Mouse (Mus musculus) neural tube, embryonic 12.5 days (tissue): ENCODE results near the gene Sh3rf3. TPM values are rescaled to one million over a fixed set of nuclear protein-coding genes. Genes with fewer than 3 reads are reported as not detected.

Experiments
- ATAC-seq: fragments of 200-750 bp; cut with Nextera tagmentation; 2 replicates; pipeline ENCODE4 v1.8.0; 2017; ENCODE audit warnings: low read depth, mild to moderate bottlenecking, moderate TSS enrichment, moderate library complexity; ENCODE audit not compliant: low FRiP score
- H3K27ac ChIP-seq: fragments of 300-500 bp; sonication (generic); 2 replicates; pipeline ENCODE4 v1.5.1; 2016
- H3K27me3 ChIP-seq: fragments of 300-500 bp; sonication (generic); replicated peaks from 2 replicates; pipeline ENCODE4 v1.6.1; 2016; ENCODE audit warnings: mild to moderate bottlenecking
- H3K36me3 ChIP-seq: fragments of 300-500 bp; sonication (generic); 2 replicates; pipeline ENCODE4 v1.6.1; 2016; ENCODE audit warnings: mild to moderate bottlenecking
- H3K4me1 ChIP-seq: fragments of 300-500 bp; sonication (generic); 2 replicates; pipeline ENCODE4 v1.6.1; 2016
- H3K4me2 ChIP-seq: fragments of 300-500 bp; sonication (generic); replicated peaks from 2 replicates; pipeline ENCODE4 v1.6.1; 2016; ENCODE audit warnings: mild to moderate bottlenecking
- H3K4me3 ChIP-seq: fragments of 300-500 bp; sonication (generic); 2 replicates; pipeline ENCODE4 v1.5.1; 2016
- H3K9ac ChIP-seq: fragments of 300-500 bp; sonication (generic); 2 replicates; pipeline ENCODE4 v1.6.1; 2016; ENCODE audit warnings: mild to moderate bottlenecking
- H3K9me3 ChIP-seq: fragments of 300-500 bp; sonication (generic); 2 replicates; pipeline ENCODE4 v1.6.1; 2016; ENCODE audit warnings: mild to moderate bottlenecking
- WGBS: fragments of 180-500 bp; shearing (Covaris S2); methylation state at CpG from one replicate; pipeline ENCODE4 v1.1.7; 2016; 5-methylcytosine and 5-hydroxymethylcytosine counted together
- polyA plus RNA-seq: library from polyadenylated mRNA; unstranded; fragments of >200 nt; fragmentation: Nextera tagmentation; extraction: Ambion mirVana; gene quantifications from 2 replicates; pipeline ENCODE4 v1.2.1, GENCODE M21; 2016

Sh3rf3 gene
- polyA plus RNA-seq, 1 experiment from 2014 or later: 6.3 TPM

- no peaks in the 10 kb centered on the region for H3K4me1 ChIP-seq
- no peak overlapping the region for H3K9ac ChIP-seq
- H3K27ac ChIP-seq: no peak overlapping the region
- H3K27me3 ChIP-seq: no peaks in the 10 kb centered on the region
- H3K4me3 ChIP-seq: no peak overlapping the region
- ATAC-seq: no peak
- no peaks in the 10 kb centered on the region for H3K9me3 ChIP-seq
- no peak overlapping the region for H3K4me2 ChIP-seq
- 58% methylated on average over 16 of the region's 16 CpGs for WGBS
- no peaks in the 10 kb centered on the region for H3K36me3 ChIP-seq
Observed at GRCm38 (mm10) chr10:58890671-58891439, 77.7 kb downstream of the Sh3rf3 start.

GRCm38 (mm10) chr10:58895431-58895830 is 82.3 kb downstream of the Sh3rf3 start:
- H3K27ac ChIP-seq: no peak overlapping the region
- ATAC-seq: no peak
- no peaks in the 10 kb centered on the region for H3K4me1 ChIP-seq
- H3K4me3 ChIP-seq: no peak overlapping the region
- no peak overlapping the region for H3K4me2 ChIP-seq
- 93% methylated on average over 5 of the region's 5 CpGs for WGBS
- H3K9me3 ChIP-seq: no peaks in the 10 kb centered on the region
- H3K27me3 ChIP-seq: no peaks in the 10 kb centered on the region
- H3K9ac ChIP-seq: no peak overlapping the region
- no peaks in the 10 kb centered on the region for H3K36me3 ChIP-seq

GRCm38 (mm10) chr10:58897009-58897543 is 83.9 kb downstream of the Sh3rf3 start:
- no peaks in the 10 kb centered on the region for H3K9me3 ChIP-seq
- no peaks in the 10 kb centered on the region for H3K36me3 ChIP-seq
- ATAC-seq: no peak
- no peaks in the 10 kb centered on the region for H3K27me3 ChIP-seq
- H3K27ac ChIP-seq: no peak overlapping the region
- H3K4me2 ChIP-seq: no peak overlapping the region
- no peak overlapping the region for H3K4me3 ChIP-seq
- 64% methylated on average over 3 of the region's 3 CpGs for WGBS
- no peak overlapping the region for H3K9ac ChIP-seq
- no peaks in the 10 kb centered on the region for H3K4me1 ChIP-seq

GRCm38 (mm10) chr10:58905253-58905652 is 92.1 kb downstream of the Sh3rf3 start:
- Histone ChIP-seq H3K9me3 (no peaks in the 10 kb centered on the region), H3K4me1 (no peaks in the 10 kb centered on the region), H3K27ac (no peak overlapping the region), H3K4me2 (no peak overlapping the region), H3K27me3 (no peaks in the 10 kb centered on the region), H3K4me3 (no peak overlapping the region), H3K9ac (no peak overlapping the region), H3K36me3 (no peaks in the 10 kb centered on the region)
- 37% methylated on average over 6 of the region's 6 CpGs for WGBS
- no peak for ATAC-seq

- Histone ChIP-seq H3K4me1 (no peaks in the 10 kb centered on the region), H3K27me3 (no peaks in the 10 kb centered on the region), H3K36me3 (no peaks in the 10 kb centered on the region), H3K9ac (no peak overlapping the region), H3K9me3 (no peaks in the 10 kb centered on the region), H3K4me3 (no peak overlapping the region), H3K4me2 (no peak overlapping the region), H3K27ac (no peak overlapping the region)
- ATAC-seq: no peak
- WGBS: 66% methylated on average over 5 of the region's 5 CpGs
Observed at GRCm38 (mm10) chr10:58907001-58907443, 93.9 kb downstream of the Sh3rf3 start.

- no peak overlapping the region for H3K4me3 ChIP-seq
Observed at GRCm38 (mm10) chr10:58908451-58908850, 95.3 kb downstream of the Sh3rf3 start.

GRCm38 (mm10) chr10:58915301-58916245 is 102.4 kb downstream of the Sh3rf3 start:
- no peak overlapping the region for H3K4me2 ChIP-seq
- no peak overlapping the region for H3K27ac ChIP-seq
- H3K9me3 ChIP-seq: 0 out of 2 replicates have a peak, but pooled peaks cover 5% of the 10 kb centered on the region
- H3K4me3 ChIP-seq: no peak overlapping the region
- ATAC-seq: no peak
- WGBS: 89% methylated on average over 8 of the region's 8 CpGs
- H3K4me1 ChIP-seq: no peaks in the 10 kb centered on the region
- no peaks in the 10 kb centered on the region for H3K36me3 ChIP-seq
- H3K9ac ChIP-seq: no peak overlapping the region
- no peaks in the 10 kb centered on the region for H3K27me3 ChIP-seq

More at GRCm38 (mm10) chr10:58908451-58908850, 95.3 kb downstream of the Sh3rf3 start:
- no peak overlapping the region for H3K9ac ChIP-seq
- no peak for ATAC-seq
- no peaks in the 10 kb centered on the region for H3K4me1 ChIP-seq
- H3K27ac ChIP-seq: no peak overlapping the region
- H3K36me3 ChIP-seq: no peaks in the 10 kb centered on the region
- H3K27me3 ChIP-seq: no peaks in the 10 kb centered on the region
- WGBS: 82% methylated on average over 8 of the region's 8 CpGs
- no peak overlapping the region for H3K4me2 ChIP-seq
- H3K9me3 ChIP-seq: no peaks in the 10 kb centered on the region

GRCm38 (mm10) chr10:58921643-58922188 is 108.6 kb downstream of the Sh3rf3 start:
- 91% methylated on average over 8 of the region's 8 CpGs for WGBS
- ATAC-seq: no peak
- no peaks in the 10 kb centered on the region for H3K9me3 ChIP-seq
- H3K4me3 ChIP-seq: no peak overlapping the region
- no peaks in the 10 kb centered on the region for H3K4me1 ChIP-seq
- H3K4me2 ChIP-seq: no peak overlapping the region
- no peak overlapping the region for H3K9ac ChIP-seq
- no peaks in the 10 kb centered on the region for H3K36me3 ChIP-seq
- no peaks in the 10 kb centered on the region for H3K27me3 ChIP-seq
- H3K27ac ChIP-seq: no peak overlapping the region

- Histone ChIP-seq H3K4me2 (no peak overlapping the region), H3K9me3 (no peaks in the 10 kb centered on the region), H3K4me3 (no peak overlapping the region), H3K27ac (no peak overlapping the region), H3K27me3 (no peaks in the 10 kb centered on the region), H3K9ac (no peak overlapping the region), H3K36me3 (no peaks in the 10 kb centered on the region), H3K4me1 (no peaks in the 10 kb centered on the region)
- ATAC-seq: peak; percentile 65; the same call in 1 of the 2 replicates
- 78% methylated on average over 6 of the region's 6 CpGs for WGBS
Observed at GRCm38 (mm10) chr10:58922216-58922829, 109.2 kb downstream of the Sh3rf3 start.

- WGBS: 88% methylated on average over 2 of the region's 2 CpGs
Observed at GRCm38 (mm10) chr10:58922993-58923392, 109.8 kb downstream of the Sh3rf3 start.

GRCm38 (mm10) chr10:58926578-58926977 is 113.4 kb downstream of the Sh3rf3 start:
- no peak overlapping the region for H3K9ac ChIP-seq
- H3K36me3 ChIP-seq: no peaks in the 10 kb centered on the region
- peaks cover 6% of the 10 kb centered on the region; the same call in 1 of the 2 replicates for H3K4me1 ChIP-seq
- WGBS: 79% methylated on average over 5 of the region's 5 CpGs
- ATAC-seq: no peak
- H3K27ac ChIP-seq: no peak overlapping the region
- H3K27me3 ChIP-seq: no peaks in the 10 kb centered on the region
- no peaks in the 10 kb centered on the region for H3K9me3 ChIP-seq
- H3K4me2 ChIP-seq: no peak overlapping the region
- no peak overlapping the region for H3K4me3 ChIP-seq

More at GRCm38 (mm10) chr10:58922993-58923392, 109.8 kb downstream of the Sh3rf3 start:
- H3K27ac ChIP-seq: no peak overlapping the region
- H3K9me3 ChIP-seq: no peaks in the 10 kb centered on the region
- no peaks in the 10 kb centered on the region for H3K36me3 ChIP-seq
- H3K27me3 ChIP-seq: no peaks in the 10 kb centered on the region
- no peak overlapping the region for H3K4me2 ChIP-seq
- ATAC-seq: no peak
- no peaks in the 10 kb centered on the region for H3K4me1 ChIP-seq
- no peak overlapping the region for H3K9ac ChIP-seq
- H3K4me3 ChIP-seq: no peak overlapping the region
